Mouse (Mus musculus) forebrain, postnatal 0 days (tissue): ENCODE data around the gene Tpk1. TPM values are rescaled to one million over a fixed set of nuclear protein-coding genes. Genes with fewer than 3 reads are reported as not detected.
"Not testable (repeated sequence)": the region's sequence is repeated elsewhere in the genome, so short reads cannot be mapped to it uniquely, and the experiment has no call there.

Experiments used
- ATAC-seq: fragments of 200-750 bp; cut with Nextera tagmentation; 2 replicates; pipeline ENCODE4 v1.8.0; 2017; ENCODE audit warnings: mild to moderate bottlenecking, moderate library complexity
- DNase-seq: peaks from one replicate; pipeline ENCODE4 v3.0.0-alpha.2; 2015
- H3K27ac ChIP-seq: fragments of 300-500 bp; sonication (generic); 2 replicates; pipeline ENCODE4 v1.5.1; 2014; ENCODE audit warnings: low read depth, mild to moderate bottlenecking, antibody characterized with exemption, low read length, moderate library complexity, mixed read lengths
- H3K27me3 ChIP-seq: fragments of 300-500 bp; sonication (generic); 2 replicates; pipeline ENCODE4 v1.6.1; 2014; ENCODE audit warnings: mild to moderate bottlenecking, low read length, mixed read lengths; ENCODE audit not compliant: insufficient read depth
- H3K36me3 ChIP-seq: fragments of 300-500 bp; sonication (generic); 2 replicates; pipeline ENCODE4 v1.6.1; 2014; ENCODE audit warnings: mild to moderate bottlenecking, moderate library complexity; ENCODE audit not compliant: insufficient read depth
- H3K4me1 ChIP-seq: fragments of 300-500 bp; sonication (generic); 2 replicates; pipeline ENCODE4 v1.6.1; 2014; ENCODE audit warnings: antibody characterized with exemption; ENCODE audit not compliant: insufficient read depth
- H3K4me2 ChIP-seq: fragments of 300-500 bp; sonication (generic); 2 replicates; pipeline ENCODE4 v1.6.1; 2014; ENCODE audit warnings: low read depth, mild to moderate bottlenecking, moderate library complexity
- H3K4me3 ChIP-seq: fragments of 300-500 bp; sonication (generic); 2 replicates; pipeline ENCODE4 v1.5.1; 2014; ENCODE audit warnings: low read depth, low read length, mixed read lengths
- H3K9ac ChIP-seq: fragments of 300-500 bp; sonication (generic); 2 replicates; pipeline ENCODE4 v1.6.1; 2014; ENCODE audit warnings: mild to moderate bottlenecking
- H3K9me3 ChIP-seq: fragments of 300-500 bp; sonication (generic); 2 replicates; pipeline ENCODE4 v1.6.1; 2016; ENCODE audit warnings: low read length
- CTCF ChIP-seq: sonication (generic); IDR thresholded peaks from 2 replicates; pipeline ENCODE4 v1.5.1; 2016; ENCODE audit warnings: antibody characterized with exemption, control low read depth, low read depth
- WGBS: fragments of 180-500 bp; shearing (Covaris S2); extraction: QIAGEN DNeasy Blood & Tissue Kit; methylation state at CpG from one replicate; pipeline ENCODE4 v1.1.7; 2014; 5-methylcytosine and 5-hydroxymethylcytosine counted together
- polyA plus RNA-seq: library from polyadenylated mRNA; unstranded; fragments of >200 nt; fragmentation: Nextera tagmentation; extraction: Ambion mirVana; gene quantifications from 2 replicates; pipeline ENCODE4 v1.2.1, GENCODE M21; 2015
- total RNA-seq: library from RNA; depleted of rRNA; stranded (reverse); fragments of >200 nt; gene quantifications from 2 replicates; pipeline ENCODE4 v1.2.3, GENCODE M21; 2014

Gene Tpk1
- total and polyA plus RNA-seq, 2 experiments from 2014 or later: 4.7 to 5.0 TPM

DNA sequence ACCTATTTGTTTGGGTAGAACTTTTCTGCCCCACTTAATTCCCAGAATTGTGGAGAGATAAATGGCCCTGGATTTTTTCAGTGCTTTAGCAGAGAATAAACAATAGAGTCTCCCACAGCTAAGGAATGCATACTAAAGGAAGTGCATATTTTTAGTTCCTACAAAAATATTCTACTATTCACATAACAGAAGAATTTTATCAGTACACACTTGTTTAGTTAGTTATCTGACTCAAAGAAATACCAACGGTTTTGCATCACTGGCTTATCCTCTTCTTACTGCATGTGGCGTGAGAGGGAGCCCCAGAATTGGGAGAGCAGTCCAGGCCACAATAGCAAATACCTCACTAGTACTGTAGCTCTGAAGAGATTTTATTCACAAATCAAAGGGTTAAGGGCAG is 141.1 kb downstream of the Tpk1 start:
- Histone ChIP-seq H3K9ac (no peak overlapping the region), H3K9me3 (no peaks in the 10 kb centered on the region), H3K27ac (no peak overlapping the region), H3K36me3 (no peaks in the 10 kb centered on the region), H3K4me2 (no peak overlapping the region), H3K4me1 (peaks cover 4% of the 10 kb centered on the region), H3K27me3 (no peaks in the 10 kb centered on the region), H3K4me3 (no peak overlapping the region)
- ATAC-seq (no peak), DNase-seq (no peak)
- TF ChIP-seq CTCF: no peak
- whole genome bisulfite sequencing: 85% methylated on average over 2 of the region's 2 CpGs

- no peak overlapping the region for H3K4me3 ChIP-seq
- TF ChIP-seq CTCF: no peak
- DNase-seq (peak; percentile 41), ATAC-seq (peak; percentile 50)
- no peaks in the 10 kb centered on the region for H3K27me3 ChIP-seq
- peaks cover 4% of the 10 kb centered on the region for H3K4me1 ChIP-seq
- no peaks in the 10 kb centered on the region for H3K36me3 ChIP-seq
- 14% methylated on average over 1 of the region's 1 CpGs for WGBS
- H3K9me3 ChIP-seq: no peaks in the 10 kb centered on the region
- no peak overlapping the region for H3K4me2 ChIP-seq
- H3K27ac ChIP-seq: no peak overlapping the region
- H3K9ac ChIP-seq: no peak overlapping the region
Observed at GRCm38 (mm10) chr6:43522046-43522445, 144.0 kb downstream of the Tpk1 start.

GRCm38 (mm10) chr6:43520218-43520617 is 145.9 kb downstream of the Tpk1 start:
- TF ChIP-seq CTCF: no peak
- Histone ChIP-seq H3K36me3 (no peaks in the 10 kb centered on the region), H3K4me2 (no peak overlapping the region), H3K9ac (no peak overlapping the region), H3K4me3 (no peak overlapping the region), H3K4me1 (peaks cover 4% of the 10 kb centered on the region), H3K27me3 (no peaks in the 10 kb centered on the region), H3K9me3 (no peaks in the 10 kb centered on the region), H3K27ac (no peak overlapping the region)
- 21% methylated on average over 2 of the region's 2 CpGs for WGBS
- ATAC-seq (no peak), DNase-seq (no peak)

DNA sequence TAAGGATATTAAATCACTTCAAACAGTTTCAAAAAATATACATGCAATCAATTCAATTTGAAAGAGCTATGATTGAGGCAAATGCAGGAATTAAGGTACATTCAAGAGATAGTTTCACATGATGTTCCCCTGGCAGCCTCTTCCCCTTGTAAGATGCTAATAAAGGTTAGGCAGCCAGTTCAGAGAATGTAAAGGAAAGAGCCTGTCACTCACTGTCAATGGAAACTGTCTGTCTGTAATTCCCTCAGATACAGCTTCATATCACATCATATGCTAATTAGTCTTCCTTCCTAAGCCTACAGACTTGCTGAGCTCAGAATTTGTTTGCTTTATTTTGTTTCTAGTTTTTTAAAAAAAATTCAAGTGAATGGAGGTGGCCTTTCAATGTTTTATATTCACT is 147.7 kb downstream of the Tpk1 start:
- no peak overlapping the region for H3K4me2 ChIP-seq
- H3K4me1 ChIP-seq: peaks cover 4% of the 10 kb centered on the region
- TF ChIP-seq CTCF: no peak
- H3K27ac ChIP-seq: no peak overlapping the region
- H3K27me3 ChIP-seq: no peaks in the 10 kb centered on the region
- DNase-seq (no peak), ATAC-seq (peak; percentile 53; the same call in 1 of the 2 replicates)
- H3K9ac ChIP-seq: no peak overlapping the region
- no peaks in the 10 kb centered on the region for H3K9me3 ChIP-seq
- H3K4me3 ChIP-seq: no peak overlapping the region
- H3K36me3 ChIP-seq: no peaks in the 10 kb centered on the region

- Histone ChIP-seq H3K4me3 (no peak overlapping the region), H3K27me3 (no peaks in the 10 kb centered on the region), H3K4me1 (peaks cover 4% of the 10 kb centered on the region), H3K36me3 (no peaks in the 10 kb centered on the region), H3K9ac (no peak overlapping the region), H3K27ac (no peak overlapping the region), H3K4me2 (no peak overlapping the region), H3K9me3 (no peaks in the 10 kb centered on the region)
- no peak for TF ChIP-seq CTCF
- 88% methylated on average over 2 of the region's 2 CpGs for WGBS
- ATAC-seq (no peak), DNase-seq (no peak)
Observed at GRCm38 (mm10) chr6:43517316-43517655, 148.8 kb downstream of the Tpk1 start.

DNA sequence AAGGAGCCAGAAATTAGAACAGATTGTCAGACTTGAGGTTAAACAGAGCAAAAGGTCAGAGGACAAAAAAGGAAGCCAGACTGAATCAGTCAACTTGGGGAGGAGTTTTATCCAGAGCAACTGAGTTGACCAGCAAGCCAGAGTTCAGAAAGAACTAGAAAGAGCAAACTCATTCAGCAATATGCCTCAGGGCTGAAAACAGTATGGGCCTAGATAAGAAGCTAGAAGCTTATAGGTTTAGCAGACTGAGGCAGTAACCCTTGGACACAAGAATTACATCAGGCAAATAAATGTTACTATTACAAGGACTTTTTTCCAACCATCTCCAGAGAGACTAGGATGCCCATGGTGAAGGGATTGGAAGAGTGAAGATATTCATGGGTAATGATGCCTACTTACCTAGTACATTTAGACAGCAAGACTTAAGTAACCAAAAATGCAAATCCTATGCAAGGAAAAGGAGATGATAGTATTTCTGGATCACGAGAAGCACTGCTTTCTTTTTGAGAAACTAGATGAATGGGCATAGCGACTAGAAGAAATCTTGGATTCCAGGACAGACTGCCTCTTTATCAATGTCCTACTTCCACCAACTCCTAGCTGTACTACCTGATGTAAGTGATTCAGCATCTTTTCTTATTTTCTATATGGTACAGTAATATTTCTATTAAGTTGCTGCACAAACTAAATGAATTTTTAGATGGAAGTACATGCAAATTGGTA is 149.3 kb downstream of the Tpk1 start:
- 95% methylated on average over 2 of the region's 2 CpGs for WGBS
- DNase-seq (no peak), ATAC-seq (no peak)
- no peak overlapping the region for H3K4me3 ChIP-seq
- no peaks in the 10 kb centered on the region for H3K36me3 ChIP-seq
- H3K27ac ChIP-seq: no peak overlapping the region
- no peaks in the 10 kb centered on the region for H3K27me3 ChIP-seq
- no peak overlapping the region for H3K9ac ChIP-seq
- H3K4me2 ChIP-seq: no peak overlapping the region
- H3K4me1 ChIP-seq: no peaks in the 10 kb centered on the region
- no peaks in the 10 kb centered on the region for H3K9me3 ChIP-seq
- TF ChIP-seq CTCF: no peak

- not testable (repeated sequence) for DNase-seq, ATAC-seq, H3K9ac ChIP-seq, H3K4me2 ChIP-seq, H3K36me3 ChIP-seq, H3K27ac ChIP-seq, H3K4me1 ChIP-seq, H3K27me3 ChIP-seq, H3K4me3 ChIP-seq, H3K9me3 ChIP-seq
- WGBS: 92% methylated on average over 2 of the region's 2 CpGs
Observed at GRCm38 (mm10) chr6:43506686-43507385, 159.2 kb downstream of the Tpk1 start.
